Mouse (Mus musculus) adrenal gland, adult 8-10 months (tissue): ENCODE measurements around the gene Cd7. TPM values are rescaled to one million over a fixed set of nuclear protein-coding genes. Genes with fewer than 3 reads are reported as not detected.

Experiments used
- DNase-seq: peaks from one replicate; pipeline ENCODE4 v3.0.0; 2022
- total RNA-seq, 4 experiments: library from RNA; stranded (reverse); gene quantifications; 2 replicates each; pipeline ENCODE4 v1.2.4; 2022

Cd7 gene
- total RNA-seq, 4 experiments from 2014 or later = 0.56 to 1.0 (median 0.74) TPM

DNA sequence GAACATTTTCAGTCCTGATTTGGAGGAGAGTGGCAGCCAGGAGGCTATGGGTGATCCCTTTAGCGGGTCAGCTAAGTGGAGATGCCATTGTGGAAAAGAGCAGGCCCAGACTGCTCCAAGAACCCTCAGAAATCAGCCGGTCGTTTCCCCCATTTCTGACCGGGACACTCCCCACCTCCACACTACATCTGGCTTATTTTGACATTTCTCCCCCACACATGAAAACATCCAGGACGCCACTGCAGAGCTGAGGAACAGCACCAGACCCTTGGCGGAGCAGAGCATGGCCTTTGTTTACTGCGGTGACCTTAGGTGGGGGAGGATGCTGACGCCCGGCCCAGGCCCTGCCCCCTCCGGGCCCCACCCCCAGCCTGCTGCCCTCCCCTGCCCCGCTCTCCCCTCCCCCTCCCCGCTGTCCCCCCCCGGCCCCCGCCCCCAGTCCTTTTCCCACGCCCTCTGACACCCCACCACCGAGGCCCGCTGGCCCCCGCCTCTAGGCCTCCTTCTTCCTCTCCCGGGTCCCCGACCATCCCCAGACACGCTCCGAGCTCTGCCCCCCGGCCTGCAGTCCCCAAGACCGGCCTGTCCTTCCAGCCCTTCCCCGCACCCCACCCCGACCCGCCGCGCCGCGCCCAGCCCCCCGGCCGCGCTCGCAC, 49.0 kb downstream of the Cd7 start:
- DNase-seq = peak; percentile 42

DNA sequence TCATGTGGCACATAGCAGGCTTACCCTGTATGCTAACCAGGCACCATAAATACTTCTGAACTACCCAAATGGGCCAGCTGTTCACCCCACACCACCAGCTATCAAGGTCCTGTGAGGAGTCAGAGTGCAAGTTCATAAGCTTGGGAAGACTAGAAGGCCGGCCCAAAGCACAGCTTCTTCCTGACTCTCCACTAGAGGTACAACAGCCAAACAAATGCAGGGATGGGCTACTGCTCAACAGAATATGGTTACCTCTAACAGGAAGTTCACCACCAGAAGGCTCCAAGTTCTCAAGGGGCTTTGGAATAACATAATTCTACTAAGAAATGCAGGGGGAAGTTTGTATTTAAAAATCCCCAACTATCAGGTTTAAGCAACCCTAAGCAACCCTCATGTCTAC, 49.7 kb downstream of the Cd7 start:
- no peak for DNase-seq

DNA sequence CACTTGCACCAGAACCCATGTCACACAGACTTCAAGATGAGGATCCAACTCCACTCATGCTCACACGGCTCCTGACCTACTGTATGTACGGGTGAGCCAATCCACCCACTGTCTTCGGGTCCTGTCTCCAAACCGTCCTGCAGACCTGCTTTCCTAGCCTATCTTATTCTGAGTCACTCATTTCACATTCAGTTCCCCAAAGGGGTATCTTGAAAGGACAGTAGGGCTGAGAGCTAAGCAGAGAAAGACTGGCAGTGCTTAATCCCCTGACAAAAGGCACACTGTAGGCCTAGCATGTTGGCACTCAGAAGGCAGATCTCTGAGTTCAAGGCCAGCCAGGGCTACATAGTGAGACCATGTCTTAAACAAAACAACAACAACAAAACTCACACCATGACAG, 50.8 kb downstream of the Cd7 start:
- DNase-seq = no peak

DNA sequence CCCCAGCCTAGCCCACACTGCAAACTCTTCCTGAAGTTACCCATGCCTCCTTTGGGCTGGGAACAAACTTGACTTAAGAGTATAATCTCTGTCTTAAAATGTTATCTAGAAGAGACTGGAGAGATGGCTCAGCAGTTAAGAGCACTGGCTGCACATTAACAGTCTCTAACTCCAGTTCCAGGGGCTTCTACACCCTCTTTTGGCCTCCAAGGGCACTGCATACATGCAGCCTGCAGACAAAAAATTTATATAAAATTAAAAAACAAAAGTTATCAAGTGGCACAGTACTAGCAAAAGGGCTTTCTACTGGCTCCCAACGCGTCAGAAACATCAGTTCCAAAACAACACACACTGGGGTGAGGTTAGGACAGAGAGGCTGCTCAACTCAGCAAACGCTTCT, 51.6 kb downstream of the Cd7 start:
- no peak for DNase-seq

Other genes starting within 250 kb of the Cd7 start
- 10 to 100 TPM; 62.8 to 71.6 (median 70.5) TPM for gene Dus1l, start 243.0 kb downstream of the Cd7 start, total RNA-seq
- gene Fasn, start 214.9 kb downstream of the Cd7 start, total RNA-seq = 1,000 to 10,000 TPM in 1 of 4 experiments, 100 to 1,000 TPM in 3; 300 to 1,377 (median 701) TPM
- gene Ccdc57, start 106.5 kb downstream of the Cd7 start, total RNA-seq = 10 to 100 TPM in 3 of 4 experiments, 1 to 10 TPM in 1; 9.9 to 24.5 (median 15.1) TPM
- gene Slc16a3, start 90.9 kb downstream of the Cd7 start, total RNA-seq = 1 to 10 TPM in 3 of 4 experiments, under 1 TPM in 1; 0.55 to 1.7 (median 1.5) TPM
- 100 to 1,000 TPM; 117 to 145 (median 136) TPM for gene Csnk1d, start 48.1 kb downstream of the Cd7 start, total RNA-seq
- gene Sectm1b, start 24.2 kb upstream of the Cd7 start, total RNA-seq = not detected
- under 1 TPM in 2 of 4 experiments, not detected in 2; 0.21 to 0.46 TPM for gene Sectm1a, start 41.8 kb upstream of the Cd7 start, total RNA-seq
- gene Tex19.2, start 79.3 kb upstream of the Cd7 start, total RNA-seq = not detected
- gene Tex19.1, start 106.7 kb upstream of the Cd7 start, total RNA-seq = not detected
- not detected for gene Uts2r, start 120.9 kb upstream of the Cd7 start, total RNA-seq
- gene Hexdc, start 165.0 kb upstream of the Cd7 start, total RNA-seq = 10 to 100 TPM; 12.5 to 24.4 (median 17.6) TPM
- gene Ogfod3, start 165.3 kb upstream of the Cd7 start, total RNA-seq = 10 to 100 TPM; 26.0 to 29.3 (median 27.9) TPM
- gene Cybc1, start 189.9 kb upstream of the Cd7 start, total RNA-seq = 10 to 100 TPM; 24.8 to 31.1 (median 29.1) TPM
- gene Narf, start 197.8 kb upstream of the Cd7 start, total RNA-seq = 10 to 100 TPM; 20.4 to 24.7 (median 23.1) TPM
- 10 to 100 TPM; 32.8 to 44.0 (median 41.8) TPM for gene Foxk2, start 220.6 kb upstream of the Cd7 start, total RNA-seq